Mouse (Mus musculus) spleen, adult 2 months (tissue): ENCODE data around the gene Krtap5-5. TPM values are rescaled to one million over a fixed set of nuclear protein-coding genes. Genes with fewer than 3 reads are reported as not detected.
"Not testable (repeated sequence)": the region's sequence is repeated elsewhere in the genome, so short reads cannot be mapped to it uniquely, and the experiment has no call there.

ENCODE experiments used
- DNase-seq, 2 experiments: peaks; one replicate each; pipeline versions ENCODE4 v3.0.0 to v3.0.0-alpha.2; 2012 to 2021; ENCODE audit warnings: low spot score in 2 of 2, low read depth in 1 of 2
- H3K27ac ChIP-seq: fragments of 200-500 bp; 2 replicates; pipeline ENCODE4 v1.5.1; 2012; ENCODE audit warnings: low read length, inconsistent platforms; ENCODE audit not compliant: insufficient read depth
- H3K27me3 ChIP-seq: fragments of 200-500 bp; 2 replicates; pipeline ENCODE4 v1.6.1; 2012; ENCODE audit warnings: mild to moderate bottlenecking, moderate library complexity, low read length, inconsistent platforms; ENCODE audit not compliant: control insufficient read depth, insufficient read depth
- H3K36me3 ChIP-seq: fragments of 200-500 bp; 2 replicates; pipeline ENCODE4 v1.6.1; 2012; ENCODE audit warnings: mild to moderate bottlenecking, low read length, inconsistent platforms; ENCODE audit not compliant: control insufficient read depth, insufficient read depth
- H3K4me1 ChIP-seq: fragments of 200-500 bp; 2 replicates; pipeline ENCODE4 v1.6.1; 2011; ENCODE audit warnings: inconsistent platforms; ENCODE audit not compliant: control insufficient read depth, insufficient read depth, insufficient read length
- H3K4me3 ChIP-seq: fragments of 200-500 bp; 2 replicates; pipeline ENCODE4 v1.5.1; 2011; ENCODE audit warnings: mild to moderate bottlenecking, inconsistent platforms; ENCODE audit not compliant: insufficient read depth, insufficient read length; ENCODE audit errors: extremely low read depth
- CTCF ChIP-seq: fragments of 200-500 bp; IDR thresholded peaks from 2 replicates; pipeline ENCODE4 v1.5.1; 2011; ENCODE audit warnings: mild to moderate bottlenecking, inconsistent platforms; ENCODE audit not compliant: insufficient read depth, insufficient read length, insufficient replicate concordance; ENCODE audit errors: extremely low read depth
- POLR2A ChIP-seq: fragments of 200-500 bp; IDR thresholded peaks from 2 replicates; pipeline ENCODE4 v1.6.1; 2011; ENCODE audit warnings: low read depth, low read length, inconsistent platforms
- WGBS: fragments of 180-500 bp; shearing (Covaris S2); methylation state at CpG from one replicate; pipeline ENCODE4 v1.1.7; 2018; 5-methylcytosine and 5-hydroxymethylcytosine counted together
- polyA plus RNA-seq: library from polyadenylated mRNA; depleted of rRNA; stranded (reverse); fragments of >200 nt; gene quantifications from 2 replicates; pipeline ENCODE4 v1.2.3, GENCODE M21; 2012; rRNA removed

The Krtap5-5 gene
- not detected in 2 replicates for polyA plus RNA-seq

DNA sequence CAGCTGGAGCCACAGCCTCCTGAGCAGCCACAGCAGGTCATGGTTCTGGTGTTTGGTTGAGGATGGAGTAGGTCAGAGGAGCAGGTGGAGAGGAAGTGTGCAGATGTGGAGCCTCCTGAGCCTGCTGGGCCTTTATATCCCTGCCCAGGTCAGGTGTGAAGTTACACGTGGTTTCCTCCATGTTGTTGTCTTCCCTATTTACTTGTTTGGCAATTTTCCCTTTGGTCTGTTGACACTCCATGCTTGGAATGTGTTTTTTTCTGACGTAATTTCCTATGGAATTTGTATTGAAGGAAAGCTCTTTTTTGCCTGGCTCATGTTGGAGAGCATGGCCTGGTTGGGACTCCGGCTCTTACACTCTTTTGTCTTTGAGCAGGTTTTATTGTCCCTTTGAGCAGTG is at the start of gene Krtap5-5:
TSS of gene Krtap5-5 (minus strand) at position 101 of the 400 bp plus-strand sequence.
- H3K36me3 ChIP-seq, H3K27me3 ChIP-seq, DNase-seq, H3K4me3 ChIP-seq, H3K4me1 ChIP-seq, H3K27ac ChIP-seq: not testable (repeated sequence)
- WGBS, result 54% methylated on average over 3 of the region's 3 CpGs

DNA sequence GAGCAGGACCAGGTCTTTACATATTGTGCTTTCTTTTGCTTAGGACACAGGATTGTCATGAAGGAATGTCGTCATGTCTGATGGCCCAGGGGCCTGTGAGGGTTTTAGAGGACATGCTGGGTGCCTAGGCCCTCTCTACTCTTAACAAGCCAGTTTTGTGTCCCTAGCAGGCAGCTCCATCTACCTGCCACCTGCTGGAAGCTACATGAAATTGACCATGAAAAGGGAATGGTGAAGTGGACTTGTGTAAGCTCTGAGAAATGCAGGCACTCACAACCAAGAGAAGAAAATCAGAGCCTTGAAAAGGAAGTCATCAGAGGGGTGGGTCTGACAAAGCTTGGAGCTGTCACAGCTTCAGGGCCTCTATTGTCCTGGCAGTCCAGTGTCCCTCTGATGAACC is 49.5 kb upstream of the Krtap5-5 start:
- whole genome bisulfite sequencing, result 90% methylated on average over 1 of the region's 1 CpGs
- H3K27me3 ChIP-seq, H3K4me1 ChIP-seq, H3K36me3 ChIP-seq, H3K4me3 ChIP-seq, H3K27ac ChIP-seq, DNase-seq: not testable (repeated sequence)

DNA sequence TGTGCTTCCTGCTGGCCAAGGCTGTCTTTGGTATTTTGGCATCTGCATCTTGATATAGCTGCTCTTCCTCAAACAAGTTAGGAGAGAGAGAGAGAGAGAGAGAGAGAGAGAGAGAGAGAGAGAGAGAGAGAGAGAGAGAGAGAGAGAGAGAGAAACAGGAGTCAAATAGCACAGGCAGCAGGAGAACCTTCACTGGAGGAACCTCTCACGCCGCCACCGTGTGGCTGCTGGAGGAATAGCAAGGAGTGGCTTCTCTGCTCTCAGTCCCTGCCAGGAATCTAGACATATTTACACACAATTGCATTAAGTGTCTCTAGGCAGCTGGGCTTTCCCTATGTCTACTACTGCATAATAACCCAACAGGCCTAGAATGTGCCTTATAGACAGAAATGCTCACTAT is 48.4 kb upstream of the Krtap5-5 start:
- not testable (repeated sequence) for H3K36me3 ChIP-seq, H3K4me1 ChIP-seq, H3K4me3 ChIP-seq, H3K27me3 ChIP-seq, H3K27ac ChIP-seq
- TF ChIP-seq CTCF, result peak; percentile 52; the same call in 1 of the 2 replicates
- WGBS, result 0% methylated on average over 3 of the region's 3 CpGs
- DNase-seq, result peak in 1 of 2 experiments; percentile 51

DNA sequence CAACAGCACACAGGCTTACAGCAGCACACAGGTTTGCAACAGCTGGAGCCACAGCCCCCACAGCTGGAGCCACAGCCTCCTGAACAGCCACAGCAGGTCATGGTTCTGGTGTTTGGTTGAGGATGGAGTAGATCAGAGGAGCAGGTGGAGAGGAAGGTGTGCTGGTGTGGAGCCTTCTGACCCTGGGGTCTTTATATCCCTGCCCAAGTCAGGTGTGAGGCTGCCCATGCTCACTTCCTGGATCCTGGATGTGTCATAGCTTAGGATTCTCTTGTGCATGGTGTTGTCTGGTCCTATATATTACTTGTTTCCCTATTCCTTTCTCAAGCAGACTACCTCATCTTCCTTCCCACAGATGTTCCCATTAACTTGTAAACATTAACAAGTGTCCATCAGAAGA is 44.5 kb upstream of the Krtap5-5 start, which contains the start of gene Gm4559:
TSS of gene Gm4559 (minus strand) at position 101 of the 400 bp plus-strand sequence.
- not testable (repeated sequence) for H3K4me3 ChIP-seq, DNase-seq, H3K27me3 ChIP-seq, H3K4me1 ChIP-seq, H3K36me3 ChIP-seq, H3K27ac ChIP-seq

DNA sequence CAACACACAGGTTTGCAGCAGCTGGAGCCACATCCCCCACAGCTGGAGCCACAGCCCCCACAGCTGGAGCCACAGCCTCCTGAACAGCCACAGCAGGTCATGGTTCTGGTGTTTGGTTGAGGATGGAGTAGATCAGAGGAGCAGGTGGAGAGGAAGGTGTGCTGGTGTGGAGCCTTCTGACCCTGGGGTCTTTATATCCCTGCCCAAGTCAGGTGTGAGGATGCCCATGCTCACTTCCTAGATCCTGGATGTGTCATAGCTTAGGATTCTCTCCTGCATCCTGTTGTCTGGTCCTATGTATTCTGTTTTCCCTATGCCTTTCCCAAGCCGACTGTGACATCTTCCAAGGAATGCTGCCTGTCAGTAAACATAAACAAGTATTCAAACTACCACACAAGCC is 28.5 kb upstream of the Krtap5-5 start, which contains the start of gene Gm2431:
TSS of gene Gm2431 (minus strand) at position 101 of the 400 bp plus-strand sequence.
- not testable (repeated sequence) for DNase-seq, H3K27ac ChIP-seq, H3K27me3 ChIP-seq, H3K36me3 ChIP-seq, H3K4me3 ChIP-seq, H3K4me1 ChIP-seq
- 32% methylated on average over 1 of the region's 1 CpGs for WGBS

DNA sequence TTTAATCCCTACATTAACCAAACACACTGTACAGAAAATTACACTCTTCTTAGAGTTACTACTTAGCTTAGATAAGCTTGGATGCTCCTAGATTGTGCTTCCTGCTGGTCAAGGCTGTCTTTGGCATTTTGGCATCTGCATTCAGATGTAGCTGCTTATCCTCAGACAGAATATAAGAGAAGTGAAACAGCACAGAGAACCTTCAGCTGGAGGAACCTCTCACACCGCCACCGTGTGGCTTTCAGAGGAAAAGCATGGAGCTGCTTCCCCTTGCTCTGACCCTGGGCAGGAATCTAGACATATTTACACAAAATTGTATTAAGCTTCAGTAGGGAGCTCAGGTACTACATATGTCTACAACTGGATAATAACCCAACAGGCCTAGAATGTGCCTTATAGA is 25.7 kb upstream of the Krtap5-5 start:
- WGBS, result 0% methylated on average over 2 of the region's 2 CpGs
- peak in 1 of 2 experiments; percentile 8 for DNase-seq
- Histone ChIP-seq H3K27ac (no peak overlapping the region), H3K36me3 (no peaks in the 10 kb centered on the region), H3K27me3 (no peaks in the 10 kb centered on the region), H3K4me3 (no peak overlapping the region), H3K4me1 (no peaks in the 10 kb centered on the region)
- TF ChIP-seq POLR2A (no peak), CTCF (peak; percentile 42; the same call in 1 of the 2 replicates)

DNA sequence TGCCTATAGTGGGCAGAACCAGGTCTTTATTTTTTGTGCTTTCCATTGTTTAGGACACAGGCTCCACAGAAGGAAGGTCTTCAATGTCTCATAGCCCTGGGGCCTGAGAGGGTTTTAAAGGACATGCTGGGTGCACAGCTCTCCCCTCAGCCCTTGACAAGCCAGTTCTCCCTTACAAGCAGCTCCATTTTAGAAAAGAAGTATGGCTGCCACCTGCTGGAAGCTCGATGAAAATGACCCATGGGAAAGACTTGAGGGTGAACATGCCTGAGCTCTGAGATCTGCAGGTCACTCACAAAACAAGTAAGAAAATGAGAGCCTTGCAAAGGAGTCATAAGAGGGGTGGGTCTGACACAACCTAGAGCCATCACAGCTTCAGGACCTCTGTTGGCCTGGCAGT is 20.1 kb upstream of the Krtap5-5 start:
- TF ChIP-seq CTCF (no peak), POLR2A (no peak)
- Histone ChIP-seq H3K36me3 (no peaks in the 10 kb centered on the region), H3K27ac (no peak overlapping the region), H3K4me3 (no peak overlapping the region), H3K4me1 (no peaks in the 10 kb centered on the region), H3K27me3 (no peaks in the 10 kb centered on the region)
- WGBS, result 0% methylated on average over 1 of the region's 1 CpGs
- no peak for DNase-seq

DNA sequence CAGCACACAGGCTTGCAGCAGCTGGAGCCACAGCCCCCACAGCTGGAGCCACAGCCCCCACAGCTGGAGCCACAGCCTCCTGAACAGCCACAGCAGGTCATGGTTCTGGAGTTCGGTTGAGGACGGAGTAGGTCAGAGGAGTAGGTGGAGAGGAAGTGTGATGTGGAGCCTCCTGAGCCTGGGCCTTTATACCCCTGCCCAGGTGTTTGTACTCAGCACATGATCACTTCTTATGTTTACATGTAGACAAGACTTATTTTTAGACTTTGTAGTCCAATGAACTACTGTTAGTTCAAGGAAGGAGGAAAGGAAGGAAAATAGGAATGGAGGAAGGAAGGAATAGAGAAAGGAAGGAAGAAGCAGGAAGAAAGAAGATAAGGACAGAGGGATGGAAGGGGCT is 11.2 kb upstream of the Krtap5-5 start, which contains the start of gene Gm40460:
TSS of gene Gm40460 (minus strand) at position 101 of the 400 bp plus-strand sequence.
- 41% methylated on average over 2 of the region's 2 CpGs for WGBS

More for the DNA sequence above, 11.2 kb upstream of the Krtap5-5 start, which contains the start of gene Gm40460:
- Histone ChIP-seq H3K4me3 (no peak within 1 kb of the TSS), H3K4me1 (no peaks in the 10 kb centered on the region), H3K27ac (no peak within 1 kb of the TSS), H3K36me3 (no peaks in the 10 kb centered on the region), H3K27me3 (no peaks in the 10 kb centered on the region)
- no peak for DNase-seq
- TF ChIP-seq POLR2A, result no peak
- no peak for TF ChIP-seq CTCF
